Mouse (Mus musculus) kidney, adult 9 months (tissue): ENCODE data around the gene Spry2.

Experiments
- DNase-seq: peaks from one replicate; pipeline ENCODE4 v3.0.0; 2022

Gene Spry2

GRCm38 (mm10) chr14:105896791-105897568 lies at the start of gene Spry2:
Gene Spry2, minus strand, starts transcription at chr14:105896819.
- peak; percentile 97 for DNase-seq

- DNase-seq: no peak
These were observed 44.7 kb upstream of the Spry2 start for GRCm38 (mm10) chr14:105941353-105941752.

DNA sequence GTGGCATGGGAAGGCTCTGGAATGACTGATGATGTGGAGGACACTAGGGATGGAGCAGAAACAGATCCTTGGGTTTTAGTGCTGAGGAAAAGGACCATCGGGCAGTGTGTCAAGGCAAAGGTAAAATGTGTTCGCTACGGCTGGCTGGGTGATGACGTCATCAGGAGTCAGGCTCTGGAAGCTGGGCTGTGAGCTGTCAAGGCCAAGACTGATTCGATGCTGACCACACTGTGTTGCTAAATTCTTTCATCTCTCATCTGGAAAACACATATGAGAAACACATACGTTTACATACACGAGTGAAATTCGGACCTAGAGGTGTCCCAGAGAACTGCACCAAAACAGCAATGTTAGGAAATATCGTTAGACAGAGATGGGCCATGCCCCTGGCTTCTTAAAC lies 30.1 kb upstream of the Spry2 start:
- DNase-seq: no peak

DNA sequence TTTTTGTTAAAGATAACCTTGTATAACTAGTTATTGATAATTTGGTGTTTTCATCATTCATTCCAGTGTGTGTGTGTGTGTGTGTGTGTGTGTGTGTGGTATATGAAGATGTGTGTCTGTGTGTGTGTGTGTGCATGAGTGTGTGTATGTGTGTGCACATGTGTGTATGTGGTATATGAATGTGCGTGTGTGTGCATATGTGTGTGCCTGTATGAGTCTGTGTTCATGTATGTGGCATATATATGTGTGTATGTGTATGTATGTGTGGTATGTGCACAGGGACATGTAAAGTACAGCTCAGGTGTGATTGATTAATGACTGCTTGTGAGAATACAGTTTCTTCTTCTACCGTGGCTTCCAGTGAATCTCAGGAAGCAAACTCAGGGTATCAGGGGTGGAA lies 28.7 kb upstream of the Spry2 start:
- no peak for DNase-seq

DNA sequence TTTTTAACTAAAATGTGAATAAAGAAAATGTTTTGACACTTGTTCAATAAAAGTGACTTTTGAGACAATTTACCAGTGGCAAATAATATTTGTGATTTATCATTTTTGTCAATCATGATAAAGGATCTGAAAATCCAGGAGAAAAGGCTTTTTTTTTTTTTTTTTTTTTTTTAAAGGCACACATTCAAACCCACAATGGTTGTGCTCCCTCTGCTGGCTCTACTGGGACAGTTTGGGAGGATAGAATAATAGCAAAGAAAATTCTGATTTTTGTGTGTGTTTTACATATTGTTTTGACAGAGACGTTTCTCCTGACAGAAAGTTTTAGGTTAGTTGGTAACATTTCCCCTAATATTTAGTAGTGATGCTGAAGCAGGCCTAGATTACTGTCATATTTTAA lies 28.1 kb upstream of the Spry2 start:
- peak; percentile 19 for DNase-seq

DNA sequence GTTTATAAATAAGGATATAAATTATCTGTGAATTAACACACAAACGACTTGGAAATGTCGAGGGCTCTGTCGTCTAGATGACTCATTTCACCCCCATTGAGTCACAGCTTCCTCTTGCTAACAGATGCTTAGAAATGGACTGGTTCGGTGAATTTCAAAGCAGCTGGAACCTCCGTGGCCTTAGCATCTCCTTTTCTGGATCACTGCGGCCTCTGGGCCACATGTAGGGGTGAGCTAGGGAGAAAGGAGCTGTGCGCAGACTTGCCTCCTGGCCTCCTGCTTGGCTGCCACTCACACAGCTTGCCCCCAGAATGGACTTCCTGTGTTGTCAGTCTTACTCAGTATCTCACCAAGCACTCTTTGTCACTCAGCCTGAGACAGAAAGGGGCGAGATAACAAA lies 26.3 kb upstream of the Spry2 start:
- no peak for DNase-seq

- DNase-seq: no peak
These were observed 25.8 kb upstream of the Spry2 start for GRCm38 (mm10) chr14:105922427-105922826.

DNA sequence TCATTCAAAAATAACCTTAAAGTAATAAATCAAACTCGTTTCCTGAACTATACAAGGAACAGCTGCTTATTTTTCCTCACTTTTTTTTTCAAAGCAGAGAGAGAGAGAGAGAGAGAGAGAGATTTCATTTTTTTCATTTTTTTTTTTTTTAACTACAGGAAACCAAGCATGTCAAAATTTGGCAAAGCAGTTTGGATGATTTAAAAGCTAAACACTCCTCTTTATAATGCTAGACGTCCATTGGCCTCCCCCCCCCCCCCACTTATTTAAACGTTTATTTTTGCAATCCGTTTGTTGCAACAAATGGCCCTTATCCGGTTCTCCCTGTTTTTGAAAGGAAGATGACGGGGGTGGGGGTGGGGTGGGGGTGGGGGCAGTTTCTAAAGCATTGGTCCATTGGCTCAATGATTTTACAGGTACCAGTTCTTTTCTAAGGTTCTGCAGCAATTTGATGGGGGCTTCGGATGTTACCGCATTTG lies 24.6 kb upstream of the Spry2 start:
- DNase-seq: no peak

DNA sequence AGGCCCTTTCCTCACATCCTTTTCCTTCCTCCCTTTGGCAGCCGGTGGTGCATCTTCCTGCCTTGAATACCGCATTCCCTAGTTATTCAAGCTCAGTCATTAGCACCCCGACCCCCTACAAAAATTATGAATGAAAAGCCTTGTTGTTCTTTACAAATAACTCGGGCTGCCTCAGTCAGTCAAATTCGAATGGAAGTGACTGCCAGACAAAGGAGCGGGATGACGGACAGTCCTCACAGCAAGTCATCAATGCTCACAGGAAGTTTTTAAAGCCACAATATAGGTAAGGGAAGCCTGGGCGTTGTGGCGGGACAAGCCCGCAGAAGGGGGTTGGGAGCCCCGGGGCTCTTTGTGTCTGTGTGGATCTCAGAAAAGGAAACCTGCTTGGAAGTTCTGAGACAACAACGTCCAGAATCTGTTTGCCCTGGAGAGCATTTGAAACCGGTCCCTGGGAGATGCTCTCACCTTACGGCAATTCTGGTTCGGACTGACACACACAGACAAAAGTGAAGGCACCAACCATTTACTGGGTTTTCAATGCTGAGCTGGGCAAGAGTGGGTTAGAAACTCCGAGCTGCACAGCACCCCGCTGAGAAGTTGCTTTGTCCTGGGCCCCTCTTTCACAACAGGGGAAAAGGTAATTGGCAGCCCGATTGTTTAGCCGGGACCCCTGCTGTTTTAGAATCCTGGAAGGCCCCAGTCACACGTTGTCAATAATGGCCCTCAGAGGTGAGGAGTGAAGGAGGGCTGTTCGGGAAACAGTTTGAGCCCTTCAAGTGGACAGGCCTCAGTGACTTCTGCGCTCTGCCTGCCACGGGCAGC lies 24.0 kb upstream of the Spry2 start:
- DNase-seq: peak; percentile 20

DNA sequence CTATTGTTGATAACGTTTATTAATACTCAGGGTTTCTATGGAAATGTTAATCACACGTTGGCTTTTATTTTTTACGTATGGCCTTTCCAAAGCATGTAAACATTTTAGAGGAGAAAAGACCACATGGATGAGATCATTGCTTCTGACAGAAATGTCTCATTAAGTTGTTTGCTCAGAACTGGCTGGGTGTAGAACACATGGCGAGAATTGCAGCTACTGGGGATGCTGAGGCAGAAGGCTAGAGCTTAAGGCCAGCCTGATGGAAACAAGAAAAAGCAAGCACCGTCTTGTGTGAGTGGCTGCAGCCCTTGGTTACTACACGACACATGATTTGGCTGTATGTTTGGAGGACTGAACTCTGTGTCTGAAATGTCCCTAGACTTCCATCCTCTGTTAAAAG lies 10.6 kb upstream of the Spry2 start:
- DNase-seq: peak; percentile 0

DNA sequence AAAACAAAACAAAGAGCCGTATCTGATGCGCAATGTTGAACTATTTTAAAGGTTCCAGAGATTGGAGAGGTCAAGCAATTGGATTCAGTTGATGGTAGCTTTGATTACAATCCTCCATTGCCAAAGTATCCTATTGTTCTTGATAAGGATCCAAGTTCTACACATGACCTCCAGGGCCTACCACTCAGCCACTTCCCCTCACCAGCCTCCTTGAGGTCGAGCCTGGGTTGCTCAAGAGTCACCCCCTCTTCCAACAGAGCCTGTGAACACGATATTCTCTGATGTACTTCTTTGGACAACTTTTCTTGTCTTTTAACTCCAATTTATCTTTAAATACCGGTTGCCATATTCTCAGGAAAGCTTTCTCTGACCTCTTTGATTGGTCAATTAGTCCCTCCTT lies 9.3 kb upstream of the Spry2 start:
- DNase-seq: no peak

- no peak for DNase-seq
These were observed 8.9 kb upstream of the Spry2 start for GRCm38 (mm10) chr14:105905509-105905908.

GRCm38 (mm10) chr14:105902807-105903206 lies 6.2 kb upstream of the Spry2 start:
- peak; percentile 56 for DNase-seq

DNA sequence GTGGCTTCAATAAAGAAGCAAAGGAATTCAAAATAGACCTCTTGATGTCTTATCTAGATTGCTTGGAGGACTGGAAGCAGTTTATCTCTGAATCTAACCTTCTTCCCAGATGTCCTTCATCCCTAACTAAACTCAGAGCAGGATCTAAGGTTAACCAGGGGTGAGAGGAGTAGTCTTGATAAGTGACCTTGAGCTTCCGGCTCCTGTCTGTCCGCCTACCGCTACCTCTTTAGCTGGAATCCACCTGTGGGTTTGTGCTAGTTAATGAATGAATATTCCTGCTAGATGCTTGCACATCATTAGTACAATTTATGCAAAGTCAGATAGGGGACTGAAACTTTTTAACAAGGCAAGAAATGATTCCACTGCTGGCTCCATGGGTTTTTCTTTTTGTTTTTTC lies 4.2 kb upstream of the Spry2 start:
- peak; percentile 68 for DNase-seq

- peak; percentile 65 for DNase-seq
These were observed 2.5 kb upstream of the Spry2 start for GRCm38 (mm10) chr14:105899116-105899515.

GRCm38 (mm10) chr14:105898266-105899111 lies 1.9 kb upstream of the Spry2 start:
- DNase-seq: peak; percentile 91

- DNase-seq: peak; percentile 88
These were observed 1.0 kb upstream of the Spry2 start for GRCm38 (mm10) chr14:105897569-105898101.

DNA sequence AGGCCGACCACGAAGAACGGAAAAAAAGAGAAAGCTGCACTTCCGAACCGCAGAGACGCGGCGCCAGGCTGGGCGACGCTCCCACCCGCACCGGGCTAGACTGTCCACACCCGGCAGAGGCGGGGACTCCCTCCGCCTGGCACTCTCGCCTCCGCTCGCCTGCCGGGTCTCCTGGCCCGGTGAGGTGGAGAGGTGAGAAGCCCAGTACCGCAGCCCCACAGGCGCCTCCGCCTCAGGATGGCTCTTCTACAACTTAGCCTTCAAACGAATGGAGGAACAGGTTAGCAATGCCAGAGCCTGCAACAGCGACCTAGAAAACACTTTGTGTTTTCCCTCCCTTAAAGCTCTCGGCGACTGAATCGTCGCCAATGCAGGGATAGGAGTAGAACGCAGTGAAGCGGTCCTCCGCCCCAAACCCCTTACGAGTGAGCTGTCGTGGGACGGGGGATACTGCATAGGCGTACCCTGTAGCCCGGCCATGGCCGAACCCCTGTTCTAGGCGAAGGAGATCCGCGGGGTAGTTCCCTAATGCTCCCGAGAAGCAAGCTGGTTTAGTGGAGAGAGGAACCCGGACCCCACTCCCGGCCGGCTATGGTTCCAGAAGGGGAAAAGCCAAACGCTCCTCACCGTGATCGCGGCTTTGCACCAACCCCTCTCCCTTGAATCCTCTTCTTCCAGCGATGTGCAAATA lies 513 bp downstream of the Spry2 start:
- peak; percentile 48 for DNase-seq

DNA sequence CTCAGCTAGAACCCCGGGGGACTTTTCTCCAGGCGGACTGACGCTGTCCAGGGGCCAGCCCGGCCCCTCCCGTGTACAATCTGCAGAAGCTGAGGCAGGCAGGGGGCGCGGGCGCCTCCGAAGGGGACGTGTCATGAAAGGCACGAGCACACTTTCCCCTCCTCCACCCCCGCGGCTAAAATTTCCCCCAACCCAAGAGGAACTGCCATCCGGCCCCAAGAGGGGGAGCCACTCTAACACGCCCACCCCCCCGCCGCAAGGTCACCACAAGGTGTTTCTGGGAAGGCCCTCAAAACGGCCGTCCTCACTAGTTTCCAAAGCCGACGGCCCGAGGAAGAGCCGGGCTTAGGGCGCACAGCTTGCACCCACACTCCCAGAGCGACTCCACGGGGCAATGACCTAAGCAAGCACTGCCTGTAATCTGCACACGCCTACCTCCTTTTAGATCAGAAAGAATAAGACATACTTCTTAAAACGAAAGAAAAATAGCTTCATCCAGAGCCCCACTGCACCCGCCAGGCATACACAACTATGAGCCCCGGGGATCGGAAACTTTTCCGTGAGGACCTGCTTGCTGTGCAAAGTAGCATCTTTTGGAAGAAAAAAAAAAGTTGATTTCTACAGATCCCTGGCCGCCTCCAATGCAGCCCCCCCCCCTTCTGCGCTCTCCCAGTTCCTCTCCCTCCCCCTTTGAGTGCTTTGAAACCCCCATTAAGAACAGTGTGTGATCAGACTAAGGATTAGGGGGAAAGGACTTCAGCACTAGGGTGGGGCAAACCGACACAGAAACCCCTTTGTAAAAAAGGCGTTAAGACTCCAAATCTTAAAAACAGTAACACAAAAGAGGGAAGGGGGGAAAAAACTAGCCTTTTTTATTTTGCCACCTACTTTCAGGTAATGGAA lies 1.4 kb downstream of the Spry2 start:
- DNase-seq: peak; percentile 54

- DNase-seq: peak; percentile 31
These were observed 3.0 kb downstream of the Spry2 start for GRCm38 (mm10) chr14:105893623-105893995.
